Mouse (Mus musculus) heart, embryonic 16.5 days (tissue): ENCODE data around the gene Slu7. TPM values are rescaled to one million over a fixed set of nuclear protein-coding genes. Genes with fewer than 3 reads are reported as not detected.

Source experiments
- ATAC-seq: fragments of 200-750 bp; cut with Nextera tagmentation; replicated peaks from 2 replicates; pipeline ENCODE4 v1.8.0; 2017; ENCODE audit warnings: moderate number of reproducible peaks; ENCODE audit not compliant: insufficient read depth, low FRiP score; ENCODE audit errors: extremely low read depth
- H3K27ac ChIP-seq: fragments of 300-500 bp; sonication (generic); 2 replicates; pipeline ENCODE4 v1.5.1; 2014; ENCODE audit warnings: mild to moderate bottlenecking, low read length, control low read depth, moderate library complexity
- H3K27me3 ChIP-seq: fragments of 300-500 bp; sonication (generic); 2 replicates; pipeline ENCODE4 v1.6.1; 2014; ENCODE audit warnings: low read length, mixed read lengths; ENCODE audit not compliant: control insufficient read depth, insufficient read depth
- H3K36me3 ChIP-seq: fragments of 300-500 bp; sonication (generic); 2 replicates; pipeline ENCODE4 v1.6.1; 2014; ENCODE audit not compliant: control insufficient read depth, insufficient read depth
- H3K4me1 ChIP-seq: fragments of 300-500 bp; sonication (generic); 2 replicates; pipeline ENCODE4 v1.6.1; 2014; ENCODE audit warnings: low read length, mixed read lengths; ENCODE audit not compliant: control insufficient read depth, insufficient read depth
- H3K4me2 ChIP-seq: fragments of 300-500 bp; sonication (generic); 2 replicates; pipeline ENCODE4 v1.6.1; 2014; ENCODE audit warnings: low read depth, mild to moderate bottlenecking, control low read depth, low read length
- H3K4me3 ChIP-seq: fragments of 300-500 bp; sonication (generic); 2 replicates; pipeline ENCODE4 v1.5.1; 2014; ENCODE audit warnings: mild to moderate bottlenecking, control low read depth, low read length
- H3K9ac ChIP-seq: fragments of 300-500 bp; sonication (generic); 2 replicates; pipeline ENCODE4 v1.6.1; 2014; ENCODE audit warnings: low read length, control low read depth
- H3K9me3 ChIP-seq: fragments of 300-500 bp; sonication (generic); replicated peaks from 2 replicates; pipeline ENCODE4 v1.6.1; 2016; ENCODE audit warnings: low read length; ENCODE audit not compliant: control insufficient read depth
- WGBS: fragments of 180-500 bp; shearing (Covaris S2); extraction: QIAGEN DNeasy Blood & Tissue Kit; methylation state at CpG from one replicate; pipeline ENCODE4 v1.1.7; 2014; 5-methylcytosine and 5-hydroxymethylcytosine counted together
- polyA plus RNA-seq: library from polyadenylated mRNA; unstranded; fragments of >200 nt; fragmentation: Nextera tagmentation; extraction: Ambion mirVana; gene quantifications from 2 replicates; pipeline ENCODE4 v1.2.1, GENCODE M21; 2015

Gene Slu7
- polyA plus RNA-seq, 1 experiment from 2014 or later: 40.5 TPM

- WGBS: 79% methylated on average over 3 of the region's 3 CpGs
- ATAC-seq: no peak
- H3K4me3 ChIP-seq: no peak overlapping the region
Observed at GRCm38 (mm10) chr11:43479376-43479775, 45.8 kb downstream of the Slu7 start.

DNA sequence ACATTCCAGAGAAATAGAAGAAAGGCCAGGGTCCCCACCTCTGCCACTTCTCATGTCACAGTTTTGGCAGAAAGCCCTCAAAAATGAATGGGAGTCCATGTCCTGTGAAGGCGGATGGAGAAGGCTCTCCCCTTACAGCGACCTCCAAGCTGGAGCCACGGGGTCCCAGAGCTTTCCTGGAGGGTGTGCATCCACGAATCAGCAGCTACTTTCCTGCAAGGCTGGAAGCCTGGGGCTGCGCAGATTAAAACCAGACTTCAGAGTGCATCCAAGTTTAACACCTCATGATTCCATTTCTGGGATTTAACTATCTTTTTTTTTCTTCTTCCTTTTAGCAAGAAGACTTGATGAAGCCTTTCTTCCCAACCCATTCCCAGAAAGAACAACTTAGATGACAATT, 47.0 kb downstream of the Slu7 start:
- Histone ChIP-seq H3K9me3 (no peaks in the 10 kb centered on the region), H3K4me3 (no peak overlapping the region), H3K27me3 (no peaks in the 10 kb centered on the region), H3K4me2 (no peak overlapping the region), H3K9ac (no peak overlapping the region), H3K27ac (no peak overlapping the region), H3K36me3 (no peaks in the 10 kb centered on the region), H3K4me1 (peaks cover 30% of the 10 kb centered on the region)
- ATAC-seq: no peak
- 24% methylated on average over 5 of the region's 5 CpGs for WGBS

More at GRCm38 (mm10) chr11:43479376-43479775, 45.8 kb downstream of the Slu7 start:
- Histone ChIP-seq H3K4me1 (peaks cover 30% of the 10 kb centered on the region), H3K27ac (no peak overlapping the region), H3K27me3 (no peaks in the 10 kb centered on the region), H3K4me2 (no peak overlapping the region), H3K9me3 (no peaks in the 10 kb centered on the region), H3K9ac (no peak overlapping the region), H3K36me3 (no peaks in the 10 kb centered on the region)

- 41% methylated on average over 3 of the region's 3 CpGs for WGBS
- Histone ChIP-seq H3K9me3 (no peaks in the 10 kb centered on the region), H3K9ac (no peak overlapping the region), H3K27ac (peak overlapping the region; percentile 27; the same call in 1 of the 2 replicates), H3K4me1 (peaks cover 30% of the 10 kb centered on the region), H3K4me3 (no peak overlapping the region), H3K27me3 (no peaks in the 10 kb centered on the region), H3K36me3 (no peaks in the 10 kb centered on the region), H3K4me2 (no peak overlapping the region)
- ATAC-seq: no peak
Observed at GRCm38 (mm10) chr11:43481672-43482522, 48.4 kb downstream of the Slu7 start.

- peak overlapping the region; percentile 72 for H3K27ac ChIP-seq
- no peak overlapping the region for H3K9ac ChIP-seq
- 42% methylated on average over 6 of the region's 6 CpGs for WGBS
- H3K9me3 ChIP-seq: no peaks in the 10 kb centered on the region
- H3K27me3 ChIP-seq: no peaks in the 10 kb centered on the region
- peak; percentile 74 for ATAC-seq
- H3K4me3 ChIP-seq: no peak overlapping the region
- H3K4me2 ChIP-seq: no peak overlapping the region
- no peaks in the 10 kb centered on the region for H3K36me3 ChIP-seq
- H3K4me1 ChIP-seq: peaks cover 30% of the 10 kb centered on the region
Observed at GRCm38 (mm10) chr11:43483122-43483792, 49.7 kb downstream of the Slu7 start.

GRCm38 (mm10) chr11:43484057-43484456, 50.5 kb downstream of the Slu7 start:
- no peak for ATAC-seq
- Histone ChIP-seq H3K9me3 (no peaks in the 10 kb centered on the region), H3K9ac (no peak overlapping the region), H3K4me3 (no peak overlapping the region), H3K27ac (peak overlapping the region; percentile 72), H3K27me3 (no peaks in the 10 kb centered on the region), H3K36me3 (no peaks in the 10 kb centered on the region), H3K4me2 (no peak overlapping the region), H3K4me1 (peaks cover 30% of the 10 kb centered on the region)
- WGBS: 70% methylated on average over 4 of the region's 4 CpGs

- ATAC-seq: no peak
- 44% methylated on average over 11 of the region's 11 CpGs for WGBS
- Histone ChIP-seq H3K4me2 (no peak overlapping the region), H3K4me1 (peaks cover 30% of the 10 kb centered on the region), H3K27ac (no peak overlapping the region), H3K9ac (no peak overlapping the region), H3K36me3 (no peaks in the 10 kb centered on the region), H3K27me3 (no peaks in the 10 kb centered on the region), H3K4me3 (no peak overlapping the region), H3K9me3 (no peaks in the 10 kb centered on the region)
Observed at GRCm38 (mm10) chr11:43484652-43485051, 51.1 kb downstream of the Slu7 start.

GRCm38 (mm10) chr11:43485855-43486254, 52.3 kb downstream of the Slu7 start:
- Histone ChIP-seq H3K4me3 (no peak overlapping the region), H3K4me1 (peaks cover 22% of the 10 kb centered on the region), H3K36me3 (no peaks in the 10 kb centered on the region), H3K27me3 (no peaks in the 10 kb centered on the region), H3K4me2 (no peak overlapping the region), H3K9me3 (no peaks in the 10 kb centered on the region), H3K9ac (no peak overlapping the region), H3K27ac (no peak overlapping the region)
- WGBS: 84% methylated on average over 9 of the region's 9 CpGs
- ATAC-seq: no peak

GRCm38 (mm10) chr11:43492663-43493062, 59.1 kb downstream of the Slu7 start:
- ATAC-seq: no peak
- WGBS: 32% methylated on average over 7 of the region's 7 CpGs
- Histone ChIP-seq H3K4me1 (0 out of 2 replicates have a peak, but pooled peaks cover 2% of the 10 kb centered on the region), H3K27ac (no peak overlapping the region), H3K4me2 (no peak overlapping the region), H3K9ac (no peak overlapping the region), H3K27me3 (no peaks in the 10 kb centered on the region), H3K9me3 (no peaks in the 10 kb centered on the region), H3K36me3 (no peaks in the 10 kb centered on the region), H3K4me3 (no peak overlapping the region)

- H3K27ac ChIP-seq: no peak overlapping the region
- ATAC-seq: 0 out of 2 replicates have a peak, but pooled peaks have one; percentile 14
- H3K4me3 ChIP-seq: no peak overlapping the region
- no peaks in the 10 kb centered on the region for H3K27me3 ChIP-seq
- H3K4me2 ChIP-seq: no peak overlapping the region
- H3K36me3 ChIP-seq: no peaks in the 10 kb centered on the region
- WGBS: 22% methylated on average over 6 of the region's 6 CpGs
- H3K4me1 ChIP-seq: 0 out of 2 replicates have a peak, but pooled peaks cover 2% of the 10 kb centered on the region
- peaks cover 3% of the 10 kb centered on the region; the same call in 1 of the 2 replicates for H3K9me3 ChIP-seq
- H3K9ac ChIP-seq: no peak overlapping the region
Observed at GRCm38 (mm10) chr11:43493815-43494409, 60.4 kb downstream of the Slu7 start.
